Mouse (Mus musculus) brain, embryonic 14.5 days (tissue): ENCODE data around the gene Cipc. TPM values are rescaled to one million over a fixed set of nuclear protein-coding genes. Genes with fewer than 3 reads are reported as not detected.

ENCODE experiments used
- DNase-seq: peaks from one replicate; pipeline ENCODE4 v3.0.0-alpha.2; 2011; ENCODE audit warnings: low read depth
- CTCF ChIP-seq: fragments of 200-500 bp; IDR thresholded peaks from 2 replicates; pipeline ENCODE4 v1.5.1; 2012; ENCODE audit warnings: inconsistent platforms, mild to moderate bottlenecking, moderate library complexity, borderline replicate concordance; ENCODE audit not compliant: insufficient read depth, insufficient read length; ENCODE audit errors: extremely low read depth
- POLR2A ChIP-seq: fragments of 200-500 bp; IDR thresholded peaks from 2 replicates; pipeline ENCODE4 v1.6.1; 2012; ENCODE audit warnings: mild to moderate bottlenecking, inconsistent platforms, borderline replicate concordance; ENCODE audit not compliant: poor library complexity, insufficient read depth, insufficient read length, severe bottlenecking; ENCODE audit errors: extremely low read depth
- polyA plus RNA-seq: library from polyadenylated mRNA; depleted of rRNA; stranded (reverse); fragments of >200 nt; gene quantifications from 2 replicates; pipeline ENCODE4 v1.2.3, GENCODE M21; 2012

Gene Cipc
- polyA plus RNA-seq, 1 experiment = 67.3 TPM

- DNase-seq = no peak
- TF ChIP-seq CTCF (no peak), POLR2A (no peak)
These were observed 21.8 kb downstream of the Cipc start for GRCm38 (mm10) chr12:86968468-86969219.

GRCm38 (mm10) chr12:86969220-86969601, 22.4 kb downstream of the Cipc start:
- TF ChIP-seq POLR2A = no peak
- no peak for TF ChIP-seq CTCF
- no peak for DNase-seq

GRCm38 (mm10) chr12:86971089-86971488, 24.2 kb downstream of the Cipc start:
- no peak for DNase-seq
- TF ChIP-seq CTCF = no peak

GRCm38 (mm10) chr12:86973216-86973615, 26.4 kb downstream of the Cipc start:
- no peak for TF ChIP-seq CTCF
- no peak for TF ChIP-seq POLR2A
- peak; percentile 91 for DNase-seq

GRCm38 (mm10) chr12:86973706-86974105, 26.9 kb downstream of the Cipc start:
- TF ChIP-seq POLR2A (no peak), CTCF (no peak)
- peak; percentile 66 for DNase-seq

GRCm38 (mm10) chr12:86974387-86975288, 27.8 kb downstream of the Cipc start:
- peak; percentile 88 for TF ChIP-seq CTCF
- TF ChIP-seq POLR2A = no peak

GRCm38 (mm10) chr12:86975761-86976160, 28.9 kb downstream of the Cipc start:
- no peak for TF ChIP-seq POLR2A
- TF ChIP-seq CTCF = no peak
- DNase-seq = no peak

More at GRCm38 (mm10) chr12:86974387-86975288, 27.8 kb downstream of the Cipc start:
- peak; percentile 86 for DNase-seq

GRCm38 (mm10) chr12:86976511-86977168, 29.8 kb downstream of the Cipc start:
- no peak for DNase-seq
- TF ChIP-seq POLR2A (no peak), CTCF (peak; percentile 47; the same call in 1 of the 2 replicates)

- TF ChIP-seq CTCF (no peak), POLR2A (no peak)
These were observed 31.0 kb downstream of the Cipc start for GRCm38 (mm10) chr12:86977833-86978232.

GRCm38 (mm10) chr12:86981180-86981579, 34.3 kb downstream of the Cipc start:
- DNase-seq = no peak
- no peak for TF ChIP-seq POLR2A
- TF ChIP-seq CTCF = peak; percentile 52

More at GRCm38 (mm10) chr12:86977833-86978232, 31.0 kb downstream of the Cipc start:
- DNase-seq = peak; percentile 82
